Mouse (Mus musculus): Measurements from ENCODE around the gene Tmem35b. TPM values are rescaled to one million over a fixed set of nuclear protein-coding genes. Genes with fewer than 3 reads are reported as not detected.

Tmem35b gene
- polyA plus RNA-seq, 2 experiments from 2014 or later: 26.8 to 29.8 TPM

GRCm38 (mm10) chr4:127168914-127169345 is 45.4 kb downstream of the Tmem35b start, which contains the start of gene Dlgap3:
TSS of gene Dlgap3 (plus strand) at chr4:127169204.
- no peak for ATAC-seq

GRCm38 (mm10) chr4:127169346-127170221 is 46.1 kb downstream of the Tmem35b start:
- ATAC-seq: no peak

- no peak for ATAC-seq
Measured at GRCm38 (mm10) chr4:127170866-127171265, 47.4 kb downstream of the Tmem35b start.

GRCm38 (mm10) chr4:127171341-127171905 is 47.9 kb downstream of the Tmem35b start:
- no peak for ATAC-seq

GRCm38 (mm10) chr4:127172119-127172518 is 48.6 kb downstream of the Tmem35b start:
- no peak for ATAC-seq

GRCm38 (mm10) chr4:127172614-127173013 is 49.1 kb downstream of the Tmem35b start:
- ATAC-seq: no peak

GRCm38 (mm10) chr4:127173461-127173860 is 50.0 kb downstream of the Tmem35b start:
- ATAC-seq: no peak

- ATAC-seq: no peak
Measured at GRCm38 (mm10) chr4:127174075-127174899, 50.8 kb downstream of the Tmem35b start.

- ATAC-seq: no peak
Measured at GRCm38 (mm10) chr4:127174900-127175278, 51.4 kb downstream of the Tmem35b start.

GRCm38 (mm10) chr4:127177961-127178360 is 54.5 kb downstream of the Tmem35b start:
- no peak for ATAC-seq

GRCm38 (mm10) chr4:127178671-127179070 is 55.2 kb downstream of the Tmem35b start:
- ATAC-seq: no peak

Other genes with a start within 250 kb of the Tmem35b start
- gene Zmym4, start 155.6 kb upstream of the Tmem35b start, polyA plus RNA-seq (2017; shearing (Covaris generic)): 10 to 100 TPM; 16.3 to 19.7 TPM
- 10 to 100 TPM; 44.0 to 61.2 TPM for gene Sfpq, start 102.4 kb upstream of the Tmem35b start, polyA plus RNA-seq (2017; shearing (Covaris generic))
- gene Zmym1, start 62.5 kb upstream of the Tmem35b start, polyA plus RNA-seq (2017; shearing (Covaris generic)): 10 to 100 TPM; 22.1 to 25.8 TPM
- gene Zmym6, start 46.3 kb upstream of the Tmem35b start, polyA plus RNA-seq (2017; shearing (Covaris generic)): 10 to 100 TPM; 19.2 to 27.9 TPM
- not detected for gene Dlgap3, start 45.5 kb downstream of the Tmem35b start, polyA plus RNA-seq (2017; shearing (Covaris generic))
- 10 to 100 TPM; 37.5 to 54.9 TPM for gene Smim12, start 120.1 kb downstream of the Tmem35b start, polyA plus RNA-seq (2017; shearing (Covaris generic))
- not detected for gene Gja4, start 190.3 kb downstream of the Tmem35b start, polyA plus RNA-seq (2017; shearing (Covaris generic))
- under 1 TPM in 1 of 2 experiments, not detected in 1; 0.32 TPM for gene Gjb3, start 207.2 kb downstream of the Tmem35b start, polyA plus RNA-seq (2017; shearing (Covaris generic))
- not detected for gene Gjb4, start 230.4 kb downstream of the Tmem35b start, polyA plus RNA-seq (2017; shearing (Covaris generic))
- gene Gjb5, start 234.5 kb downstream of the Tmem35b start, polyA plus RNA-seq (2017; shearing (Covaris generic)): not detected